Mouse (Mus musculus): ENCODE measurements at regions not wholly inside any gene's neighbourhood (a gene's known extent, or its start where the extent isn't known, plus 50 kb on each side); places are given as distances from the start of the nearest gene placed in this dataset.

DNA sequence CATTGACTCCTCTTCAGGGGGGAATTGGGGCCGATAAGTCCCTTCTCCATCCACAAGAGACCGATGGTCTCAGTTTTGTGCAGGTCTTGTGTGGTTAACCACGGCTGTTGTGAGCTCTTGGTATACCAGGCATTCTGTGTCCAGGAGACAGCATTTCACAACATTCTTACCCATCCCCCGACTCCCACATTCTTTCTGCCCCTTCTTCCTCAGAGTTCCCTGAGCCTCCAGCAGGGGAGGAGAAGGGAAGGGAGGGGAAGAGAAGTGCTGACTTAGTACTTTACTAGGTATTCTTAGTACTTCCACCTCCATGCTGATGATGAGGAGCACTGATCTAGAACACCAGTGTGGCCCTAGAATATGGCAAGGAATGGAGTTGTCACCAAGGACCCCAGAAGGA lies 98.4 kb downstream of the Atp23 start:
- no peak for TF ChIP-seq CTCF (IDR thresholded peaks at IDR 0.05 in 2 of 3, conservative IDR thresholded peaks at IDR 0.05 in 1 of 3; ENCODE audit: control insufficient read depth in 1 of 3, insufficient read depth in 1 of 3, low read depth in 2 of 3, low read length in 3 of 3, poor library complexity in 1 of 3, severe bottlenecking in 1 of 3)
- no peak for TF ChIP-seq MYC (IDR thresholded peaks at IDR 0.05; ENCODE audit: low read depth, low read length)
- no peak for TF ChIP-seq KAT2A (conservative IDR thresholded peaks at IDR 0.05; ENCODE audit: low read depth, low read length)
- TF ChIP-seq GATA1 (IDR thresholded peaks at IDR 0.05; ENCODE audit: low read depth, low read length): no peak
- no peak for TF ChIP-seq E2F4 (IDR thresholded peaks at IDR 0.05; ENCODE audit: borderline replicate concordance, low read depth, low read length)

Data from MEL (cell line).